Mouse (Mus musculus): ENCODE measurements around the gene Plce1.

GRCm38 (mm10) chr19:38745810-38746491 lies 265.0 kb downstream of the Plce1 start:
- TF ChIP-seq BHLHE40 (IDR thresholded peaks at IDR 0.05; ENCODE audit: borderline replicate concordance, low read depth, low read length) (0 out of 2 replicates have a peak, but pooled peaks have one; percentile 28), ZKSCAN1 (IDR thresholded peaks at IDR 0.05; ENCODE audit: low read depth, low read length) (no peak), CTCF (IDR thresholded peaks at IDR 0.05 in 2 of 3, conservative IDR thresholded peaks at IDR 0.05 in 1 of 3; ENCODE audit: control insufficient read depth in 1 of 3, insufficient read depth in 1 of 3, low read depth in 2 of 3, low read length in 3 of 3, poor library complexity in 1 of 3, severe bottlenecking in 1 of 3) (no peak), JUND (IDR thresholded peaks at IDR 0.05; ENCODE audit: low read depth, low read length) (no peak), SIN3A (IDR thresholded peaks at IDR 0.05; ENCODE audit: low read length) (no peak), POLR2A (IDR thresholded peaks at IDR 0.05; ENCODE audit: control insufficient read depth in 1 of 2, insufficient read depth in 1 of 2, low read depth in 1 of 2, low read length in 2 of 2, poor library complexity in 1 of 2) (no peak), EP300 (IDR thresholded peaks at IDR 0.05; ENCODE audit: low read depth in 1 of 2, low read length in 2 of 2) (no peak), MAX (IDR thresholded peaks at IDR 0.05; ENCODE audit: low read length) (no peak)
